Mouse (Mus musculus) ES-E14 (cell line): Measurements from ENCODE around the gene Adgrf5.

ENCODE experiments used
- CHD2 ChIP-seq: IDR thresholded peaks from 2 replicates; pipeline ENCODE4 v1.6.1; 2014; ENCODE audit warnings: mild to moderate bottlenecking, low read depth, low read length, inconsistent platforms
- HCFC1 ChIP-seq: IDR thresholded peaks from 2 replicates; pipeline ENCODE4 v1.6.1; 2012; ENCODE audit warnings: low read length, inconsistent platforms, borderline replicate concordance; ENCODE audit not compliant: insufficient read depth
- MAFK ChIP-seq: IDR thresholded peaks from 2 replicates; pipeline ENCODE4 v1.6.1; 2014; ENCODE audit warnings: mild to moderate bottlenecking, low read depth, low read length, inconsistent platforms; ENCODE audit not compliant: insufficient read depth
- ZC3H11A ChIP-seq: IDR thresholded peaks from 2 replicates; pipeline ENCODE4 v1.6.1; 2012; ENCODE audit warnings: low read depth, mild to moderate bottlenecking, inconsistent platforms, low read length, borderline replicate concordance
- ZNF384 ChIP-seq: IDR thresholded peaks from 2 replicates; pipeline ENCODE4 v1.6.1; 2012; ENCODE audit warnings: low read depth, low read length, inconsistent platforms

- TF ChIP-seq CHD2 (no peak), ZC3H11A (no peak), MAFK (no peak), HCFC1 (no peak), ZNF384 (no peak)
Measured at GRCm38 (mm10) chr17:43334074-43334473, 26.2 kb upstream of the Adgrf5 start.
